ENCODE assay signal across 8 mouse cellular contexts in the genomic region with DNA sequence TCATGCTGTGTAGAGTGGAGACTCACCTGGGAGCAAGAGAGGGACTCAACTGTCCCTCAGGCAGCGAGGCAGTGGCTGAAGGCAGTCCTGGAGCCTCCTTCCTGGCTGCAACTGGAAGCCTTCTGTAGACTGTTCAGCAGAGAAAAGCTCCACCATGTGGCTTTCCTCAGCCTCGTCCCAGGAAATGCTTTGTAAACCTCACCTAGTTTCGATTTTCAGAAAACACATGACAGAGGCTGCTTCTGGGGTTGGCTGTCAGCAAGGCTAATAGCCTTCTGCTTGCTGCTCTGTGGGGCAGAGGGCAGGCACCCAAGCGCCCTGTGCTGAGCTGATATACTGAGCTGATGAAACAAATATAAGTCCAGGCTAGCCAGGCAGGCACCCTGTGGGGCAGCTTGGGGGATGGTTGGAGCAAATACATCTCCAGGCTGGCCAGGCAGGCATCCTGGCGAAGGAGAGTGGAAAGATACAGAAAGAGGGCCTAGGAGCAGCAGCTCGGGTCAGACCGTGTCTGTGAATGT. TPM values are rescaled to one million over a fixed set of nuclear protein-coding genes. Genes with fewer than 3 reads are reported as not detected.
DNase-seq lines count a peak whose midpoint lies in the region; ATAC-seq and TF ChIP-seq lines count a peak whose summit lies in the region.

Lgals3bp (minus strand) TSS at position 333 of the 521 bp plus-strand sequence.

- TF ChIP-seq CTCF in left cerebral cortex, adult 2 months (IDR thresholded peaks at IDR 0.05) = peak; percentile 46

- ATAC-seq in stomach, embryonic 14.5 days (ENCODE audit: insufficient number of reproducible peaks, insufficient read depth, low FRiP score, low read depth) = peak; percentile 38; the same call in 1 of the 2 replicates

- no peaks in the 10 kb centered on the region for H3K36me3 ChIP-seq in stomach, embryonic 14.5 days (ENCODE audit: control insufficient read depth, insufficient read depth, low read length)

- peak within 1 kb of the TSS; percentile 28; the same call in 1 of the 2 replicates for H3K9ac ChIP-seq in stomach, embryonic 14.5 days (replicated peaks; ENCODE audit: low read depth, low read length)

- peaks cover 28% of the 10 kb centered on the region for H3K4me1 ChIP-seq in stomach, embryonic 14.5 days (ENCODE audit: control insufficient read depth, insufficient read depth, low read length)

- 19% methylated on average over 7 of the region's 7 CpGs for WGBS in stomach, embryonic 14.5 days

- intact Hi-C loops in gastrocnemius, postnatal 14 days (cut with DNase I; ENCODE audit: low total_unique reads) = no loop called here
- intact Hi-C loops in left cerebral cortex, adult 2 months (cut with DNase I) = no loop called here

- no peaks in the 10 kb centered on the region for H3K27me3 ChIP-seq in stomach, embryonic 14.5 days (ENCODE audit: control insufficient read depth, insufficient read depth, low read length)

- H3K4me2 ChIP-seq in stomach, embryonic 14.5 days (replicated peaks; ENCODE audit: low read depth, low read length) = peak within 1 kb of the TSS; percentile 29

- peak within 1 kb of the TSS; percentile 16; the same call in 1 of the 2 replicates for H3K4me3 ChIP-seq in left cerebral cortex, adult 2 months
- H3K4me3 ChIP-seq in stomach, embryonic 14.5 days (ENCODE audit: low read depth, low read length) = no peak within 1 kb of the TSS; the same call in 1 of the 2 replicates

- H3K27ac ChIP-seq in left cerebral cortex, adult 2 months = peak within 1 kb of the TSS; percentile 83
- H3K27ac ChIP-seq in stomach, embryonic 14.5 days (ENCODE audit: low read length) = peak within 1 kb of the TSS; percentile 83

- no peaks in the 10 kb centered on the region for H3K9me3 ChIP-seq in stomach, embryonic 14.5 days (ENCODE audit: control insufficient read depth, low read depth, low read length)

- DNase-seq in frontal cortex, adult 2 months (ENCODE audit: extremely low spot score in 1 of 2, low spot score in 1 of 2) = peak; percentile 43 to 73
- DNase-seq in frontal cortex, postnatal 25 days (ENCODE audit: low spot score in 2 of 2) = no peak
- peak; percentile 80 for DNase-seq in cerebellum, adult 11-12 months
- peak; percentile 61 for DNase-seq in gastrocnemius, postnatal 14 days
- peak; percentile 85 for DNase-seq in induced T-regulatory cell, adult 2 months (ENCODE audit: low read depth)
- peak; percentile 42 to 52 for DNase-seq in left cerebral cortex, adult 2 months (ENCODE audit: extremely low spot score in 1 of 2, low spot score in 2 of 2)
- peak; percentile 86 for DNase-seq in lung, postnatal 25 days (ENCODE audit: low spot score)

RNA-seq across cellular contexts. Expression of gene Lgals3bp, which starts in this region (rescaled TPM):
- 38.5 and 52.4 TPM in 2 replicates for polyA plus RNA-seq in frontal cortex, adult 2 months (2012; rRNA removed)
- total RNA-seq in gastrocnemius, postnatal 14 days (2021) = 10 to 100 TPM; 11.0 to 11.9 TPM
- 10 to 100 TPM; 17.1 to 20.0 TPM for total RNA-seq in left cerebral cortex, adult 2 months (2021)
- 39.0 and 39.2 TPM in 2 replicates for polyA plus RNA-seq in stomach, embryonic 14.5 days (2014; fragmentation: Nextera tagmentation; extraction: Ambion mirVana)

Comparison
In these comparisons a context has a peak if more than half of its experiments do, and no peak if none do; other contexts are left out.
1. DNase-seq: peak in frontal cortex, adult 2 months (2 of 2), cerebellum, adult 11-12 months (single experiment), gastrocnemius, postnatal 14 days (single experiment), induced T-regulatory cell, adult 2 months (single experiment), left cerebral cortex, adult 2 months (2 of 2) and lung, postnatal 25 days (single experiment); none in frontal cortex, postnatal 25 days (0 of 2).